Mouse (Mus musculus): ENCODE measurements around the gene Gm14322. TPM values are rescaled to one million over a fixed set of nuclear protein-coding genes. Genes with fewer than 3 reads are reported as not detected.
"Not testable (repeated sequence)": the region's sequence is repeated elsewhere in the genome, so short reads cannot be mapped to it uniquely, and the experiment has no call there.

Gm14322 gene
- 10 to 100 TPM; 24.8 to 38.2 TPM for total RNA-seq (2021)
- long read RNA-seq, experiment 1, partial matches to known transcripts = 13 of 29 reads
- long read RNA-seq, experiment 1, other reads (novel, unspliced or antisense) = 13 of 29 reads
- long read RNA-seq, experiment 2, partial matches to known transcripts = 0 of 7 reads
- long read RNA-seq, experiment 2, other reads (novel, unspliced or antisense) = 7 of 7 reads

DNA sequence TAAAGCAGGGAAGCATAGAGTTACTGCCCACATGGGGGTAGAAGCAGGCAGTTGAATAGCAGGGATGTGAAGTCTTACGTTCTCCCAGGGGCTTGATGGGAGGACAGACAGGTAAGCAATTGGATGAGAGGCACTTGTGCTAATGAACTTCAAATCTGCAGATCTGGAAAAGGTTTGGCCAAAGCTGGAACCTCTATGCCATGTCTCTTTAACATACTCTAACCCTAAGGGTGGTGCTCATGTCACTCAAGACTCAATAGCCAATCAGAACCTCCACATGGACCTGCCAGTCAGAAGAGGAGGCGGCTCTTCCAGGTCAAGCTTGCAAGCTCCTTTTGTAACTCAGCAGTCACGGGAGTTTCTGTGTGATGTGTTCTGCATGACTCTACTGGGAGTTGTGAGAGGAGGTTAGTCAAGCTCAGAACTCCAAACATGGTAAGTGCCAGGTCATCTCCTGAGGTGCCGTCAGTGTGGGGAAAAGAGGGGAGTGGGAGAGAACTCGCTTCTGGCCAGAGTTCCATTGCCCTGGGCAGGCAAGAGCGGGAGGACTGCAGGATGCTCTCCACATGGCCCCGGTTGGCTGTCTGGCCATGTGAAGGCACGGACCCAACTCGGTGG is at the start of gene Gm14322:
Gene Gm14322 (plus strand): TSS at position 348 of the 618 bp plus-strand sequence.
- peak; percentile 16 to 42 for DNase-seq

DNA sequence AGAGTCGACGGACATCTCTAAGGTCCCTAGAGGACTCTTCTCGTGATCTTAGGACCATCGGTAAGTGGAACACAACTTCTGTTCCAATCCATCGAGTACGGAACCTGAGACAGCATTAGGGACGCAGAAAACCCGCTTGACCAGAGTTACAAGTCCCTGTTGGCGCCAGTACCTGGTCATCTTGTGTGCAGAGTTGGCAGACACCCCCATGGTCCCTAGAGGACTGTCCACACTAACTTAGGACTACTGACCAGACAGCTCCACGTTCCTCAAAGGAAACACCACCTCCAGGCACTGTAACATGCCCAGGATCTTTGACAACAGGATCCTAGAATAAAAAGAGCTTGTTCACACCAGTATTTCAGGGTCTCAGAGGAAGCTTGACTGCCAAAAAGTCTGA is 17.6 kb upstream of the Gm14322 start:
- DNase-seq = not testable (repeated sequence)

DNA sequence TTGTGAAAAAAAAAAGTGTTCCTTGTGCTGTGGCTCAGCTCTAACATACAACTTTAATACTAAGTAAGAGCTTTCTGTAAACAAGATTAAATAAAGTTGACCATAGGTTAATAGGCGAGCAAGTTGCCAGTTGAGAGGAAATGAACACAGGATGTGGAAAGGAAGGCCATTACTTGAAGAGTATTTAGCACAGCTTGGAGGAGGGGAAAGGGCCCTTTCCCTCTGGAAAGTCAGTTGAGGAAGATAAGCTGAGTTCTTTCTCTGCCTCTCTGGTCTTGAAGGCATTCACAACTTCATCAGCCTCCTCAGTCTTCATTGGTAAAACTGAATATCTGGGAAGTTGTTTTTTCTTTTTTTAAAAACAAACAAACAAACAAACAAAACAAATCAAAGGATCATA is 28.3 kb downstream of the Gm14322 start:
- DNase-seq = not testable (repeated sequence)

DNA sequence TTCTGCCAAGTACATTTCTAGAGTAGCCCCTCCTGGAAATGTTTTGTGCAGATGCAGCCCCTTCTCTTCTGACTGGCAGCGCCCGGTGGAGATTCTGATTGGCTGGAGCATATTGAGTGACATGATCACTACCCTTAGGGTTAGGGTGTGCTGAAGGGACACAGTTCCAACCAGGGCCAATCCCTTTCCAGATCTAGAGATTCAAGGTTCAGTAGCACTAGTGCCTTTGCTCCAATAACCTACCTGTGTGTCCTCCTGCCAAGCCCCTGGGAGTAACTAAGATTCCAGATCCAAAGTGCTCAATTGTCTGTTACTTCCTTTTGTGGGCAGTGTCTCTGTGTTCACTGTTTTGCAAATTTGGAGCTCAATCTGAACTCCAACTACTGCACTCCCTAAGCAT is 47.1 kb downstream of the Gm14322 start:
- DNase-seq = not testable (repeated sequence)

Other genes starting within 250 kb of the Gm14322 start
- gene Gm14406, start 181.1 kb upstream of the Gm14322 start, total RNA-seq (2021) = under 1 TPM in 1 of 2 experiments, not detected in 1; 0.69 TPM
- 100 to 1,000 TPM in 1 of 2 experiments, 10 to 100 TPM in 1; 97.9 to 199 TPM for gene Gm14325, start 81.0 kb downstream of the Gm14322 start, total RNA-seq (2021)
- 1 to 10 TPM; 3.4 to 7.1 TPM for gene Gm14327, start 137.8 kb downstream of the Gm14322 start, total RNA-seq (2021)
- gene Zfp972, start 166.3 kb downstream of the Gm14322 start, total RNA-seq (2021) = 1 to 10 TPM in 1 of 2 experiments, under 1 TPM in 1; 0.83 to 2.2 TPM
- gene Gm14326, start 198.0 kb downstream of the Gm14322 start, total RNA-seq (2021) = 10 to 100 TPM; 25.9 to 31.9 TPM

Measured in adrenal gland, postnatal 36 days (tissue).